Mouse (Mus musculus) cerebellum, adult 2 months (tissue): ENCODE data around the gene Cops3. TPM values are rescaled to one million over a fixed set of nuclear protein-coding genes. Genes with fewer than 3 reads are reported as not detected.

ENCODE experiments used
- DNase-seq, 2 experiments: peaks; one replicate each; pipeline ENCODE4 v3.0.0; 2021
- H3K27ac ChIP-seq: fragments of 200-500 bp; 2 replicates; pipeline ENCODE4 v1.5.1; 2012; ENCODE audit warnings: low read length, control low read depth, inconsistent platforms; ENCODE audit not compliant: insufficient read depth
- H3K27me3 ChIP-seq: fragments of 200-500 bp; 2 replicates; pipeline ENCODE4 v1.6.1; 2012; ENCODE audit warnings: inconsistent platforms, mild to moderate bottlenecking, low read length, moderate library complexity; ENCODE audit not compliant: control insufficient read depth, insufficient read depth
- H3K4me1 ChIP-seq: fragments of 200-500 bp; 2 replicates; pipeline ENCODE4 v1.6.1; 2011; ENCODE audit warnings: low read length; ENCODE audit not compliant: control insufficient read depth, insufficient read depth
- H3K4me3 ChIP-seq: fragments of 200-500 bp; replicated peaks from 2 replicates; pipeline ENCODE3; 2011; ENCODE audit warnings: mild to moderate bottlenecking, low read depth, low read length, control low read depth; ENCODE audit not compliant: insufficient read depth
- CTCF ChIP-seq: fragments of 200-500 bp; IDR thresholded peaks from 2 replicates; pipeline ENCODE4 v1.5.1; 2011; ENCODE audit warnings: low read depth, mild to moderate bottlenecking, control low read depth, low read length, moderate library complexity, borderline replicate concordance; ENCODE audit not compliant: insufficient read depth
- POLR2A ChIP-seq: fragments of 200-500 bp; IDR thresholded peaks from 2 replicates; pipeline ENCODE4 v1.6.1; 2011; ENCODE audit warnings: low read length, control low read depth, borderline replicate concordance; ENCODE audit not compliant: insufficient read depth
- WGBS: fragments of 180-500 bp; shearing (Covaris S2); methylation state at CpG from one replicate; pipeline ENCODE4 v1.1.7; 2018; 5-methylcytosine and 5-hydroxymethylcytosine counted together
- polyA plus RNA-seq: library from polyadenylated mRNA; depleted of rRNA; stranded (reverse); fragments of >200 nt; gene quantifications from 2 replicates; pipeline ENCODE4 v1.2.3, GENCODE M21; 2012

Gene Cops3
- polyA plus RNA-seq, 1 experiment, result 66.8 TPM

- 71% methylated on average over 7 of the region's 7 CpGs for WGBS
- Histone ChIP-seq H3K27ac (no peak overlapping the region), H3K4me3 (no peak overlapping the region), H3K4me1 (peaks cover 3% of the 10 kb centered on the region), H3K27me3 (no peaks in the 10 kb centered on the region)
- TF ChIP-seq CTCF, result no peak
- no peak for DNase-seq
These were observed 57.5 kb downstream of the Cops3 start for GRCm38 (mm10) chr11:59782091-59782590.

GRCm38 (mm10) chr11:59780241-59780640, 59.4 kb downstream of the Cops3 start:
- DNase-seq, result no peak
- Histone ChIP-seq H3K4me3 (no peak overlapping the region), H3K27me3 (no peaks in the 10 kb centered on the region), H3K27ac (no peak overlapping the region), H3K4me1 (peaks cover 4% of the 10 kb centered on the region)
- WGBS, result 92% methylated on average over 4 of the region's 4 CpGs
- TF ChIP-seq CTCF (no peak), POLR2A (no peak)

GRCm38 (mm10) chr11:59779406-59779805, 60.2 kb downstream of the Cops3 start:
- TF ChIP-seq POLR2A (no peak), CTCF (no peak)
- Histone ChIP-seq H3K4me1 (peaks cover 4% of the 10 kb centered on the region), H3K27ac (no peak overlapping the region), H3K4me3 (no peak overlapping the region), H3K27me3 (no peaks in the 10 kb centered on the region)
- 70% methylated on average over 4 of the region's 4 CpGs for WGBS
- no peak for DNase-seq

GRCm38 (mm10) chr11:59778874-59779223, 60.8 kb downstream of the Cops3 start:
- no peak for TF ChIP-seq POLR2A
- no peak for TF ChIP-seq CTCF
- H3K27ac ChIP-seq, result no peak overlapping the region
- H3K27me3 ChIP-seq, result no peaks in the 10 kb centered on the region
- no peak for DNase-seq
- WGBS, result 80% methylated on average over 1 of the region's 1 CpGs
- peaks cover 7% of the 10 kb centered on the region for H3K4me1 ChIP-seq
- H3K4me3 ChIP-seq, result no peak overlapping the region

GRCm38 (mm10) chr11:59778181-59778873, 61.3 kb downstream of the Cops3 start:
- TF ChIP-seq CTCF (peak; percentile 98), POLR2A (no peak)
- Histone ChIP-seq H3K4me1 (peaks cover 12% of the 10 kb centered on the region), H3K27ac (no peak overlapping the region), H3K27me3 (no peaks in the 10 kb centered on the region), H3K4me3 (no peak overlapping the region)
- 57% methylated on average over 9 of the region's 9 CpGs for WGBS
- peak; percentile 71 to 80 for DNase-seq

GRCm38 (mm10) chr11:59777259-59777658, 62.4 kb downstream of the Cops3 start:
- Histone ChIP-seq H3K4me3 (no peak overlapping the region), H3K27ac (no peak overlapping the region), H3K4me1 (peaks cover 17% of the 10 kb centered on the region), H3K27me3 (no peaks in the 10 kb centered on the region)
- DNase-seq, result peak in 1 of 2 experiments; percentile 34
- WGBS, result 39% methylated on average over 5 of the region's 5 CpGs
- TF ChIP-seq POLR2A, result no peak
- no peak for TF ChIP-seq CTCF

- DNase-seq, result peak in 1 of 2 experiments; percentile 19
- Histone ChIP-seq H3K27ac (no peak overlapping the region), H3K4me3 (no peak overlapping the region), H3K27me3 (no peaks in the 10 kb centered on the region), H3K4me1 (peaks cover 28% of the 10 kb centered on the region)
- TF ChIP-seq CTCF (peak; percentile 20; the same call in 1 of the 2 replicates), POLR2A (no peak)
- WGBS, result 79% methylated on average over 13 of the region's 13 CpGs
These were observed 64.0 kb downstream of the Cops3 start for GRCm38 (mm10) chr11:59775435-59776148.

GRCm38 (mm10) chr11:59774522-59774921, 65.1 kb downstream of the Cops3 start:
- Histone ChIP-seq H3K4me1 (peaks cover 28% of the 10 kb centered on the region), H3K27me3 (no peaks in the 10 kb centered on the region), H3K4me3 (no peak overlapping the region), H3K27ac (no peak overlapping the region)
- TF ChIP-seq POLR2A (no peak), CTCF (no peak)
- WGBS, result 85% methylated on average over 4 of the region's 4 CpGs
- DNase-seq, result no peak
